Mouse (Mus musculus) cerebral cortex, adult 2 months (tissue): ENCODE results near the gene Gm17545.

Experiments
- WGBS: fragments of 180-500 bp; shearing (Covaris S2); methylation state at CpG from one replicate; pipeline ENCODE4 v1.1.7; 2018; 5-methylcytosine and 5-hydroxymethylcytosine counted together

Gene Gm17545

DNA sequence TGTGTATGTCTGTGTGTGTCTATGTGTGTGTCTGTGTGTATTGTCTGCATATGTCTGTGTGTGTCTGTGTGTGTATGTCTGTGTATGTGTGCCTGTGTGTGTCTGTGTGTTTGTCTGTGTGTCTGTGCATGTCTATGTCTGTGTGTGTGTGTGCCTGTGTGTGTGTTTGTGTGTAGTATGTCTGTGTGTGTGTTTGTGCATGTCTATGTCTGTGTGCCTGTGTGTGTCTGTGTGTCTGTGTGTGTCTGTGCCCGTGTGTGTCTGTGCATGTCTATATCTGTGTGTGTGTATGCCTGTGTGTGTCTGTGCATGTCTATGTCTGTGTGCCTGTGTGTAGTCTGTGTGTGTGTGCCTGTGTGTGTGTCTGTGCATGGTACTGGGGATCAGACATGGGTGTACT is 9.0 kb upstream of the Gm17545 start:
- 96% methylated on average over 1 of the region's 1 CpGs for WGBS

DNA sequence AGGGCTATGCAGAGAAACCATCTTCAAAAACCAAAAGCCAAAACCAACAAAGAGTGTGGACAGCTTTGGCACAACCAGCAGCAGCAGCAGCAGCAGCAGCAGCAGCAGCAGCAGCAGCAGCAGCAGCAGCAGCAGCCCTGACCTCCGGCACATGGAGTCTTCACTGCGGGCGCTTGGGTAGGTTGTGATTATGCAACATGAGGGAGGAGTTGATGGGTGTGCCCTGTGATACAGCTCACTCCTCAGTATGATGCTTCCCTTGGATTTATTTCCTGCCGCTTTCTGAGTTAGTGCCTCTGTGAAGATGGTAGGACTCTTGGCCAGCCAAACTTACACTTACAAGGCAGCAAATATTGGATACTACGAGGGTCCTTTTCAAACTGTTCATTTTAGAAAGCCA is 6.9 kb upstream of the Gm17545 start:
- WGBS, result 77% methylated on average over 5 of the region's 5 CpGs

DNA sequence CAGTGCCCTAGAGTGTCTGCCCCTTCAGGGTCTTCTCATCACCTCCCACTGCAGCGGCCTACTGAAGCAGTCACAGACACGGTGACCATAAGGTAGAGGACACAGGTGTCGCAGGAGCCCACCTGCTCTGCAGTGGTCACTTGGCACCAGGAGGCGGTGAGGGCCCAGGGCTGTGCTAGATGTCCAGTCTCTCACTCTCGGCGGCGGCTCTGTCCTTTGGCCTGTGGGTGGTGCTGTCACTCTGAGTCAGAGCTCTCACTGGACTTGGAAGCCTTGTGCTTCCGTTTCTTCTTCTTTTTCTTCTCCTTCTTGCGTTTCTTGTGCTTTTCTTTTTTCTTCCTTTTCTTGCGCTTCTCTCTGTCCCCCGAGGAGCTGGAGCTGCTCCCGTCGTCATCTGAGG is 5.7 kb upstream of the Gm17545 start:
- WGBS, result 67% methylated on average over 13 of the region's 13 CpGs

DNA sequence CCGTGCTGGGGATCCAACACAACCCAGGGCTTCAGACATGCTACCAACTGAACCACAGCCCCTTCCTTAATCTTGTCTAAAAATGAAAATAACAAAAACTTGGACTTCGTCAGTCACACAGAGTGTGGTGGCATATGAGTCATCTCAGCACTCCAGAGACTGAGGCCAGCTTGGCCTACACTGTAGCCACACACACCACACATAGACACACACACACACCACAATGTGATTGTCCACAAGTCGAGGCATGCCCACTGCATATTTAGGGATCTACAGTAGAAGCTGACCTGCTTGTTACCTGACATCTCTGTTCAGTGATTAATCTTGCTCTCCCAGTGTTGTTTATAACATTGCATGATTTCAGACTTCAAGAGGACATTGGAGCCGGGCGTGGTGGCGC is 4.9 kb upstream of the Gm17545 start:
- WGBS, result 77% methylated on average over 6 of the region's 6 CpGs

DNA sequence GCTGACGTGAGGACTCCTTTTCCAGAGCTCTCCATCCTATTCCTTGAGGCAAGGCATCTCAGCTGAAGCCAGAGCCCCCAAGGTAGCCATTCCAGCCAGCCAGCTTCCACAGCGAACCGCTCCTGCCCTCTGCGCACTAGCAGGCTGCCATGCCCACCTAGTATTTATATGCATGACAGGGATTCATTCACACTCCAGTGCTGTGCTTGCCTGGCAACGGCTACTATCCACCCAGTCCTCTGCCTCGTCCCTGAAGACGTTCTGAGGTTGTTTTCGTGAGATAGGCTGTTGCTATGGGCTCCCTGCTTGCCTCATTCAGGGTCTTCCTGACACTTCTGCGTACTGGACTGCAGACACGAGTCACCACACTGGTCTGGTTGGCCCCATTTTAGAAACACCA is 1.4 kb upstream of the Gm17545 start:
- 58% methylated on average over 10 of the region's 10 CpGs for WGBS

DNA sequence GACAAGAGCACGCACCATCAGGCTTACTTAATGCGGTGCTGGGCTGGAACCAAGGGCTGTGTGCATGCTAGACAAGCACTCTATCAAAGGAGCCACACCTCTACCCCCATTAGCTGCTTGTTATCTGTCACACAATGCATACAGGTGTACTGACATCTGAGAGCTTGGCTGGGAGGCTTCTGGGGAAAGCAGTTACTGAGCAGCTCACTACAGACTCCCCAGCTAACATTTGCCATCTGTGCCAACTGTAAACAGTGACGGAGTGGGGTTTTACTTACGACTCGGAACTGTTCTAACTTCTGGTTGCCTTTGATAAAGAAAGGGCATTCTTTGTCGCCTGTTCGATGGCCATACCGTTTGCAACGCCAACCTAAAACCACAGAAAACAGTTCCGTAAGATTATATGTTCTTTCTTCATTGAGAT is 577 bp upstream of the Gm17545 start:
- 72% methylated on average over 10 of the region's 10 CpGs for WGBS

DNA sequence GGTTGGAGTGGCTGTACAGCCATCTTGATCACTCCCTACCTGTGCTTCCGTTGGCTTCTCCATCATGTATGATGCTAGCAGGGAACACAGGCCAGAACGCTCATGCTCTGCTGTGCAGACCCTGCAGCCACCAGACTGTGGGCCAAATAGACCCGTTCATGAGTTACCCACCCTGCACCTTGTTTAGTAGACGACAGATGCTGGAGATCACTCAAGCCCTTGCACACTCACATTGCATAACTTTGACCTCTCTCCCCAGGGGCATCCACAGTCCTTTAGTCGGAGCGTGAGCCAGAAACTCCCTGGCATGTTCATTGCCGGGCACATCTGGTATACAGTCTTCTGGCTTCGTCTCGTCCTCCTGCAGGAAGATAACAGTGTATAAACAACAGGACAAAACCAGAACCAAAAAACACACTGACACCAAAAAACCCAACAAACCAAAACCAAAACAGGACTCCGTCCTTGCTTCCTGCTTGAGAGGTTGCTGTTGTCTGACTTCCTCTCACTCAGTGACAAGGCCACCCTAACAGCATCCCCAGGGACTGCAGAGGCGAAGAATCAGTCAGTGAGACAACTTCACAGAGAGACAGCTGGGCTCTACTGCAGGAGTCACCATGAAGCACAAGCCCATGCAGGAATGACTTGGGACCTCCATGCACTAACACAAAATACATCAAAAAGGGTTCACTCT is 3.2 kb downstream of the Gm17545 start:
- 82% methylated on average over 11 of the region's 11 CpGs for WGBS

DNA sequence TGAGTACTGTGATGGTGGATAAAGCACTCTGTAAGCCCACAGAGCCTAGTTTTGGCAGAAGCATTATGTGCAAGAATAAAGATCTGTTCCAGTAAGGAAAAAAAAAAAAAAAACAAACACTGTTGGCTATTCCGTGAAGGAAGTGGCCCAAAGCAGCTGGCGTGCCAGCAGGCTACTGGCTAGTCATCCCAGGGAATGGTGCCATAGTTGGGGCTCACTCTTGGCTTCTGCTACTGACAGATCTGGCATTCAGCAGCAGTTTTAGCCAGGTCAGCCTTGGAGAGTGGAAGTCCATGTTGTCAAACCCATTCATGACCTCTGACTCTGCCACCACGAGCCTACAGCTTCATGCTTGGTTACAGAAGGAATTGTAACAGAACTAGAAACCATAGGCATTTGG is 7.9 kb downstream of the Gm17545 start:
- WGBS, result 44% methylated on average over 3 of the region's 3 CpGs

DNA sequence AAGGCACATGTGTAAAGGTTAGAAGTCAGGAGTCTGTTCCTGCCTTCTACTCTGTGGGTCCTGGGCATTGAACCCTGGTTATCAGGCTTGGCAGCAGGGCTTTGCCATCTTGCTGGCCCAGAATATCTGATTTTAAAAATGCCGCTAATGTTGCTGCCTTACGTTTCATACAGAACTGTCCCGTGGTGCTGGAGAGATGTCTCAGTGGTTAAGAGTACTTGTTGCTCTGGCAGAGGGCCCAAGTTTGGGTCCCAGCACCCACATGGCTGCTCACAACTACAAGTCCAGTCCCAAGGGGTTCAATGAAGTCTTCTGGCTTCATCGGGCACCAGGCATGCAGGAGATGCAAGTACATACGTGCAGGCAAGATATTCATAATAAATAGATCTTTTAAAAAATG is 12.1 kb downstream of the Gm17545 start:
- whole genome bisulfite sequencing, result 83% methylated on average over 5 of the region's 5 CpGs

DNA sequence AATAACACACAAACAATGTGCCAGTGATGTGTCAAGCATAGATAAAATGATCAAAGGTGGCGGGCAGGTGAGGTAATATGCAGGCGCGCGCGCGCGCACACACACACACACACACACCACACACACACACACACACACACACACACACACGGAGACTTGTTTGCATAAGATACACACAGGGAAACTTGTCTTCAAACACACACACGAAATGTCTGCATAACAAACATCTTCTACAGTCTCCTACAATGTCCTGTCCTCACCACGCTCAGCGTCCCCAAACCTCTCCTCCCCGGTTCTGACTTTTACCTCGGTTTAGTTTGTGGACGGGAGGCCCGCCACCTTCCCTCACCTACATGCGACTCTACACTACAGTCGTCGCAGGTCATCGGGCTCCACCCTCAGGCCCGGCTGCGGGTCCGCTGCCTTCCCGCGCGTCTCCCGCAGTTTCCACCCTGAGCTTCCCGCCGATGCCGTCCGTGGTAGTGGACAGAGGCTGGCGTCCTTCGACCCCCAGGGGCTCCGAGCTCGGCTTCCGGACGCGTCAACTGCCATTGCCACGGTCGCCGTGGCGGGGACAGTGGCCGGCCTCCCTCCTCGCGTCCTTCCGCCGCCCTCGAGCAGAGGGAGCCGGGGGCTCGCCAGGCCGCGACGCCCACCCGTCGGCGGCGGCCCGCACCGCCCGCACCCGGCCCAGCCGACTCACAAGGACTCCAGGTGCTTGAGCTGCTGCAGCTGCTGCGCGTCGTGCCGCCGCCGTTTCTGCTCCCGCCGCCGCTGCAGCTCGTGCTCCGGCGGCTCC is 13.5 kb downstream of the Gm17545 start:
- under 1% methylated on average over 73 of the region's 73 CpGs for WGBS

DNA sequence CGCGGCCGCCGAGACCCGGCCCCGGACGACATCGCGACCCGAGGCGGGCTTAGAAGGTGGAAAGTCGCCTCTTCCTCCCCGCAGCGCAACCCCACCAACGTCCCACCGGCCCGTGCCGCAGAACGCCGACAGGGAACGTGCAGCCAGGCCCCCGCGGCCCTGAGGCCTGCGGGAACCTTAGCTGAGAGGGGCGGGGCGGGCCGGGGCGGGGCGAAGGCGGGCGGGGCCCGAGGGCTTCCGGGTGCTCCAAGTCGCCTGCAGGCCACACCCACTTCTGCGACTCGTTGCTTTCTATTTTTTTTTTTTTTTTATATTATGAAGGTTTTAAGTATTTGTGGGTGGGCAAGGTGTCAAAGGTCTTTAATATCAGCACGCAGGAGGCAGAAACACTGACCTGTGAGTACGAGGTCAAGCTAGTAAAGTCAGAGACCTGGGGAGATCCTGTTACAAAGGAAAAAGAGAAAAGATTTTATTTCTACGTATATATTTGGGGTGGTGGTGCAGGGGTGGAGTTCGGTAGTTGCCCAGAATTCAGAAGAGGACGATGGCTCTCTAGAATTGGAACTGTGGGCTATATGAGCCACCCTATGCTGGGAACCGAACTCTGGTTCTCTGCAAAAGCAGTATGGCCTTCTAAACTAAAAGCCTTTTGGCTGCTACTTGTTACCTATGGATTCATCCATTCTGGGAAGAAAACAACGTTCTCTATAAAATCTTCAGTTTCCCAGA is 14.2 kb downstream of the Gm17545 start:
- WGBS, result 3% methylated on average over 43 of the region's 43 CpGs

DNA sequence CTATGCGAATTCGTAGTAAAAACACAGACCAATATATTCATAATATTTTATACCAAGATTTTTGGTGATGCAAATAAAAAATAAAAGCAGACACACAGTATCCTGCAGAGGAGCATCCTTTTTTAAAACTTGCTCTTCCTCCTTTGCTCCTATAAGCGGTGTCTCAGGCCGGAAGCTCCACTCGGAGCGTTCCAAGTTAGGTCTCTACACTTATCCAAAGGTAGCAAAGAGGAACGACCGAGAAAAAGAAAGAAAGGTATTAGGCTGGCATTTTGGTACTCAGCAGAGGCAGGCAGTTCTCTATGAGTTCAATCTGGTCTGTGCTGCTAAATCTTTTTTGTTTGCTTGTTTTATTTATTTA is 14.8 kb downstream of the Gm17545 start:
- WGBS, result 78% methylated on average over 8 of the region's 8 CpGs

DNA sequence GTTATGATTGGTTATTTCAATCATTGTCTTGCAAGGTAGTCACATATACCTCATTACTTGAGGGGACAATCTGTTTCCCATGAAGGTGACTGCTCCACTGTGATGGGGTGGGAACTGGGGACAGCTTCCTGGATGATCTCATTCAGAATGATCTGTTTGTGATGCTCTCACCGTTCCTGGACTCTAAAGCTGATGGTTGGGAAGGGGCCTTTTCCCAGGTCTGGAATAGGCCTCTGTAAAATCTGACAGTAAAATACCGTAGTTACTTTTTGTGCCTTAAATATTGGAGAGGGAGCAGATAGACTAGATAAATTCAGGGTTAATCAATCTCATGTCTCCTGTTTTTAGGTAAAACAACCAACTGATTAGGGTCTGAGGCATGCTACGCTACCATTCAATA is 15.6 kb downstream of the Gm17545 start, which contains the start of gene Rp9:
Gene Rp9 (minus strand): TSS at position 101 of the 400 bp plus-strand sequence.
- 86% methylated on average over 3 of the region's 3 CpGs for WGBS

DNA sequence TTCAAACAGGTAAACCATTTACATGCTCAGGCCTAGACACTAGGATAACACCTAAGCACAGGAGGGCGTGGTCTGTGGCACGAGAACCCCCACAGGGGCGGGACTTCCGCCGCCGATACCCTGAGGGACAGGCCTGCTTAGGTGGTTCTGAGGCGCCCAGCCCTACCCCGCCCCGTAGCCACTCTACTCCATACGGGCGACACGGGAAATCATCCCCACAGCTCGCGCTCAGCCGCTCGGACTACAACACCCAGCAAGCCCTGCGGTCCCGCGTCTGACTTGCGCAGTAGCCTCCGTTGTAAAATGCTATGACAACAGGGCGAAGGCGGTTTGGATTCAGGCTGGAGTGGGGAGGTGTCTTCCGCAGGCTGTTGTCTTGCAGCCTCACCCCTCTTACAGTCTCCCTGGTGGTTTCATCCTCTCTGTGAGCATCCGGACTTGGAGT is 21.4 kb downstream of the Gm17545 start, which contains the start of gene Bbs9:
Gene Bbs9 (plus strand): TSS at position 292 of the 445 bp plus-strand sequence.
- under 1% methylated on average over 25 of the region's 25 CpGs for WGBS

DNA sequence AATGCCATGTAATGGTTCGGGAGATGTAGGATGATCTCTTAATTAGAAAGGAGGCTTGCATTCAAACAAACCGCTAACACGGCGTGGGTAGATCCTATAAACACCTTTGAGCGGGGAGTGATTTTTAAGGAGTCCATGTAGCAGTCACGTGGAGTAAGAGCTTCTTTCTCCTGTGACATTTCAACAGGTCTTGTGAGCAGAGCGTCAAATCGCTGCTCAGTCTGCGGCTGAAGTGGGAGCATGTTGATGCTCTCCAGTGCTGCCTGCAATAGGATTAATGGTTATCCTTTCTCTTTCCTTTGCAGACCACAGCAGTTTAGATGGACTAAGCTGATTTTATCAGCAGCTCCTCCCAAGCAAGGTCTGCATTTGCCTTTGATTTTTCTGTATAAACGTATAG is 22.2 kb downstream of the Gm17545 start:
- 3% methylated on average over 10 of the region's 10 CpGs for WGBS

DNA sequence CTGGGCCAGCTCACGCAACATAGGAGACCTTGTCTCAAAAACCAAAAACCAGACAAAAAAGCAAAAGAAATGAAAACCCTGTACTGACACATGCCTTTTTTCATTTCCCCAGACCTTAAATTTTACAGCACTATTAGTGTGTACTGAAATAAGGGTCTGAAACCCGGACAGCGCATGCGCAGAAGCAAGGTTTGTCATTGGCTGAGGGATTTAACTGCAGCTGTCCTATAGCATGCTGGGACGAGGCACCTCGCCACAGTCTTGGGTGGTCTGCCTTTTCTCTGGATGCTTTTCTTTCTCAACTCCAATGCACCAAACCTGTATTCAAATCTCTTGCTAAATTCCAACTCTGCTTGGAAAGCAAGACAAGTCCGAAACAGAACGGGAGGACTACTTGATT is 24.9 kb downstream of the Gm17545 start:
- 95% methylated on average over 8 of the region's 8 CpGs for WGBS

DNA sequence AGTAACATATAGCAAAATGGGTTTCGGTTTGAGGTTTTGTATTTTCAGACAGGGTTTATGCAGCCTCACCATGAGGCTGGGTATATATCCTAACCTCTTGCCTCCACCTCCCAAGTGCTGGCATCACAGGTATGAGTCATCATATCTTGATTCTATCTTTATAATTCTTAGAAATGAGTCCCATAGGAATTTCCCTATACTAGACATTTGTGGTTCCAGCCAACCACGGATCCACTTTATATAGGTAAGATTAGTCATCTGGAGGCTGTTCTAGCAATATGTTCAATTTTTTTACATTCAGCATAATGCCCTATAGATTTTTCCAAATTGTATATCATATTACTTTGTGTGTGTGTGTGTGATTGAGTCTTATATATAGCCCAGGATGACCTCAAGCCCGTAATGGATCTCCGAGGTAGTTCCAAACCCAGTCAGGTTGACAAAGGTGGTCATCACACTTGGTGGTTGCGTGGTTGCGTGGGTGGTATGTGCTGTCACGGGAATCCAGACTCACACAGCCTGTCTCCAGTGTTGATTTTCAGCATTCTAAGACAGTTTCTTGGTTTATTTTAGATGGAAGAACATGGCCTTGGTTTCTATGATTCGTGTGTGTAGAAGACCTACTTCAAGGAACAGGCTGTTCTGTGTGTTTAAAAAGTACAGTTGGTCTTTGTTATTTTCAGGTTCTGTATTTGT is 29.9 kb downstream of the Gm17545 start:
- 56% methylated on average over 8 of the region's 8 CpGs for WGBS

DNA sequence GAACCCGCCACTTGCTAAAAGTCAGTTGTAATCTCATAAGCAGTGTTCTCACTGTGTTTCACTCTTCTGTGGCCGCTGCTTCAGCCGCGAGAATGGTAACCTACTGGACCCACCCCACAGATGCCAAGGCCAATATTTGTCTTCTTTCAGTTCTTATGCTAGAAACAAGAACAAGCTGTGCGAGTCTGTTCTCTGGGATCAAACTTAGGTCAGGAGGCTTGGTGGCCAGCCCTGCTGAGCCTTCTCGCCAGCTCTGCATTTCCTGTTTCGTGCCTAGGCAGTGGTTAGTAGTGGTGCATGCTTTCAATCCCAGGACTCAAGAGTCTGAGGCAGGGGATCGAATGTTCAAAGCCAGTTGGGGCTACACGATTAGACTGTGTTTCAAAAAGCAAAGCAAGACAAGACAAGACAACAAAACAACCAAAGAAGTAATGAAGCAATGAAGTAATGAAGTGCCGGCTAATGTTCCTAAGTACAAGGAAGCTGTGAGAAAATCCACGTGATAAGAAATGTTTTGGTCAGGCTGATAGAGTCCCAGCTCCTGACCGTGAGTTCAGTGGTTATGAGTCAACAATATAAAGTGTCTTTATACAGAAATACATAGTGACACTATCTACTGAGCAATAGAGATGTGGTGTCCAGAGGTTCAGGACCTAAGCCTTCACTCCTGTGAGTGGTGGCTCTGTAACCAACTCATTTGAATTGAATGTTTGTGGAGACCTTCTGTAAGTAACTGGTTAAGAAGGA is 30.6 kb downstream of the Gm17545 start:
- WGBS, result 76% methylated on average over 12 of the region's 12 CpGs

DNA sequence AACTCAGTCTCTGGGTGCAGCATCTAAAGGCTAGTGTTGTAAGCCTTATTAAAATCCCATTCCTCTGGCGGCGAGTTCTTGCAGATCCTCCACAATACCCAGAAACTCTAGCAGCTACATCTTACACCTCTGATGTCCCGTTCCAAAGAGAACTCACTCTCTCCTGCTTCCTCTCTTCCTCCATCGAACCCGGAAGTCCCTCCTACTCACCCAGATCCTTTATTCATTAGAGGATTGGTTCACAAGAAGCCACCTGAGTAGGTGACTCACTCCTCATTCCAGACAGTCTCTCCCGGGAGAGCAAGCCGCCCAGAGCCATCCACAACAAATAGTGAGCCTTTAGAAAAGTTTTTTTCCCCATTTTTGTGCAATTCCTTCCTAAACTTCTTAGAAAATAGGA is 32.1 kb downstream of the Gm17545 start:
- 85% methylated on average over 7 of the region's 7 CpGs for WGBS

DNA sequence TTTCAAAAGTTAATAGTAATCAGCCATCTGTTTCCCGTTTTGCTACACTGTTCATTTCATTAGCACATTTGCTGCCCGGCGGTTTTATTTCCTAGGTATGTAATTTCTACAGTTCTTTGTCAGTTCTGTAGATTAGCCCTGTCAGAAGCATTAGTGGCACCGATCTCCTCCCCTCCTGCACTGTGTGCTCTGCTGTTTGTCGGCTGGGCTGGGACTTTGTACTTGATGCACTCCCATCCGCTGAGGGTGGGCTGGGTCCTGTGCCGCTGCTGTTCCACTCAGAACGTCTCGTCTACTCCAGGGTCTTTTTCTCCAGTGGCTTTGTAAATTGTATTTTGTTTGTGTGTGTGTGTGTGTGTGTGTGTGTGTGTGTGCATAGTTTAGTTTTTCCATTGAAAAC is 34.9 kb downstream of the Gm17545 start:
- 85% methylated on average over 9 of the region's 9 CpGs for WGBS

DNA sequence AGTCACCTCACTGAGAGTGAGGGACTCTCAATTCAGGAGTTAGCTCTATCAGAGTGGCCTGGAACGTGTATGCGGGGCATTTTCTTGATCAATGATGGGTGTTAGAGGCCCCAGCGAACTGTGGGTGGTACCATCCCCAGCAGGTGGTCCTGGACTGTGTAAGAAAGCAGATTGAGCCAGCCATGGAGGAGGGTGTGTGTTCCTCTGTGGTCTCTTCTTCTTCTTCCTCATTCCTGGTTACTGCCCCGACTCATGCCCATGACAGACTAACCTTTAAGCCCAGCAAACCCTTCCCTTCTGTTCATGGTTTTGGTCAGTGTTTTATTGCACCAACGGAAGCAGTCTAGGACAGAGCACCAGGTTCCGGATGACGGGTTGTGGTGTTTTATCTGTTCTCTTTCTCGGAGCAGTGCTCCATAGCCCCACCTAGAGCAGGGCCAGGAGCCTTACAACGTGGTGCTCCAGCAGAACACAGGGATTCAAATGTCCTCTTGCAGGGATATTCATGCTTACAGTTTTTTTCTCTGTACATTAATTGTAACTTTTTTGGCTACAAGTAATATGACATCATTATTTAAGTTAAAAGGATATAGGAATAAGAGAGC is 40.2 kb downstream of the Gm17545 start:
- 90% methylated on average over 9 of the region's 9 CpGs for WGBS
